In genomic region chr13:37619841-37620725, GRCm38 (mm10) we compare ENCODE assay signal across 8 mouse cellular contexts.
DNase-seq lines count a peak whose midpoint lies in the region; ATAC-seq and TF ChIP-seq lines count a peak whose summit lies in the region.

No protein-coding gene starts in this region.

- H3K9ac ChIP-seq in heart, embryonic 14.5 days (ENCODE audit: low read length): peak overlapping the region; percentile 47
- H3K9ac ChIP-seq in forebrain, embryonic 12.5 days: no peak overlapping the region

- H3K4me1 ChIP-seq in bone marrow, adult 2 months (ENCODE audit: control insufficient read depth, insufficient read depth, low read length): peaks cover 7% of the 10 kb centered on the region
- H3K4me1 ChIP-seq in heart, embryonic 14.5 days (ENCODE audit: control insufficient read depth in 2 of 2, insufficient read depth in 2 of 2, low read length in 2 of 2): peaks cover 14 to 28% of the 10 kb centered on the region in 2 experiments
- peaks cover 20% of the 10 kb centered on the region for H3K4me1 ChIP-seq in thymus, adult 2 months (replicated peaks; ENCODE audit: control insufficient read depth, insufficient read depth, low read length)
- no peaks in the 10 kb centered on the region for H3K4me1 ChIP-seq in forebrain, embryonic 12.5 days

- 6% methylated on average over 11 of the region's 11 CpGs for WGBS in bone marrow, adult 2 months
- 33% methylated on average over 11 of the region's 11 CpGs for WGBS in heart, embryonic 14.5 days
- 27% methylated on average over 11 of the region's 11 CpGs for WGBS in thymus, adult 2 months
- WGBS in forebrain, embryonic 12.5 days: 69% methylated on average over 11 of the region's 11 CpGs

- H3K4me3 ChIP-seq in bone marrow, adult 2 months (replicated peaks; ENCODE audit: control insufficient read depth, low read depth, low read length): no peak overlapping the region
- no peak overlapping the region for H3K4me3 ChIP-seq in heart, embryonic 14.5 days (ENCODE audit: control insufficient read depth in 1 of 2, insufficient read depth in 1 of 2, low read depth in 1 of 2, low read length in 2 of 2)
- no peak overlapping the region for H3K4me3 ChIP-seq in thymus, adult 2 months (ENCODE audit: control insufficient read depth, insufficient read depth, low read length)
- H3K4me3 ChIP-seq in forebrain, embryonic 12.5 days (replicated peaks): no peak overlapping the region

- H3K9me3 ChIP-seq in heart, embryonic 14.5 days (ENCODE audit: control insufficient read depth, low read length): no peaks in the 10 kb centered on the region
- H3K9me3 ChIP-seq in forebrain, embryonic 12.5 days: no peaks in the 10 kb centered on the region

- ATAC-seq in heart, embryonic 14.5 days (ENCODE audit: insufficient number of reproducible peaks, insufficient read depth, low FRiP score, low read depth): peak; percentile 46; the same call in 1 of the 2 replicates
- ATAC-seq in megakaryocyte, adult 5-6 weeks (ENCODE audit: poor library complexity, severe bottlenecking): peak; percentile 96
- ATAC-seq in forebrain, embryonic 12.5 days (ENCODE audit: low FRiP score): no peak

- peak; percentile 11 for DNase-seq in left cerebral cortex, adult 11 months (ENCODE audit: low spot score)
- DNase-seq in left cerebral cortex, adult 18-20 months (ENCODE audit: low spot score in 2 of 2): no peak
- peak; percentile 40 to 60 for DNase-seq in kidney, postnatal 4 days
- DNase-seq in thymus, adult 2 months: peak; percentile 46

- no peaks in the 10 kb centered on the region for H3K27me3 ChIP-seq in heart, embryonic 14.5 days (ENCODE audit: control insufficient read depth, insufficient read depth, low read length)
- H3K27me3 ChIP-seq in thymus, adult 2 months (ENCODE audit: control insufficient read depth, insufficient read depth, low read length): no peaks in the 10 kb centered on the region
- H3K27me3 ChIP-seq in forebrain, embryonic 12.5 days: no peaks in the 10 kb centered on the region

- TF ChIP-seq POLR2A in bone marrow, adult 2 months (IDR thresholded peaks at IDR 0.05; ENCODE audit: borderline replicate concordance, control insufficient read depth, low read depth, low read length): peak; percentile 53; the same call in 1 of the 2 replicates
- 0 out of 2 replicates have a peak, but pooled peaks have one; percentile 31 for TF ChIP-seq POLR2A in thymus, adult 2 months (IDR thresholded peaks at IDR 0.05; ENCODE audit: control insufficient read depth, extremely low read depth, insufficient read depth, low read length, poor library complexity)

- no peak for TF ChIP-seq CTCF in bone marrow, adult 2 months (IDR thresholded peaks at IDR 0.05; ENCODE audit: control insufficient read depth, insufficient read depth, low read length)
- no peak for TF ChIP-seq CTCF in thymus, adult 2 months (IDR thresholded peaks at IDR 0.05; ENCODE audit: borderline replicate concordance, control insufficient read depth, extremely low read depth, insufficient read depth, low read length, poor library complexity)

- H3K4me2 ChIP-seq in heart, embryonic 14.5 days (ENCODE audit: low read length): no peak overlapping the region
- H3K4me2 ChIP-seq in forebrain, embryonic 12.5 days: no peak overlapping the region

- H3K27ac ChIP-seq in bone marrow, adult 2 months (ENCODE audit: control insufficient read depth, insufficient read depth, low read depth, low read length, poor library complexity): peak overlapping the region; percentile 98
- peak overlapping the region; percentile 55 to 65 for H3K27ac ChIP-seq in heart, embryonic 14.5 days (replicated peaks in 1 of 2; ENCODE audit: control insufficient read depth in 1 of 2, insufficient read depth in 1 of 2, low read depth in 2 of 2, low read length in 2 of 2)
- peak overlapping the region; percentile 53 for H3K27ac ChIP-seq in thymus, adult 2 months (ENCODE audit: control insufficient read depth, insufficient read depth, low read length)
- H3K27ac ChIP-seq in forebrain, embryonic 12.5 days: no peak overlapping the region

- H3K36me3 ChIP-seq in heart, embryonic 14.5 days (ENCODE audit: control insufficient read depth, insufficient read depth, low read length): no peaks in the 10 kb centered on the region
- H3K36me3 ChIP-seq in thymus, adult 2 months (ENCODE audit: control insufficient read depth, insufficient read depth, low read length): no peaks in the 10 kb centered on the region
- H3K36me3 ChIP-seq in forebrain, embryonic 12.5 days (replicated peaks): no peaks in the 10 kb centered on the region

Comparison
In these comparisons a context has a peak if more than half of its experiments do, and no peak if none do; other contexts are left out.
1. DNase-seq: peak in left cerebral cortex, adult 11 months (single experiment), kidney, postnatal 4 days (2 of 2) and thymus, adult 2 months (single experiment); none in left cerebral cortex, adult 18-20 months (0 of 2).